In genomic region chr7:56153161-56153560, GRCm38 (mm10) we compare ENCODE assay signal across 32 mouse cellular contexts.
"Had no signal": no experiment of that assay in that cellular context is flagged by ENCODE, and none has a peak within 500 bp of the region (broad histone marks: within the 10 kb centered on the region; RNA-seq: fewer than 3 reads in every experiment).

No protein-coding gene starts in this region.

- H3K9me3 ChIP-seq: limb, embryonic 10.5 days; limb, embryonic 12.5 days; limb, embryonic 13.5 days; limb, embryonic 15.5 days; liver, embryonic 12.5 days; liver, embryonic 13.5 days; liver, embryonic 15.5 days; lung, embryonic 15.5 days; megakaryocyte, embryonic 14.5 days; midbrain, embryonic 10.5 days; midbrain, embryonic 12.5 days; midbrain, embryonic 13.5 days; midbrain, embryonic 15.5 days; neural tube, embryonic 12.5 days had no signal

- DNase-seq: left cerebral cortex, postnatal 4 days; liver; liver, embryonic 13.5 days; liver, postnatal 0 days; lung, adult 18-20 months; lung, adult 2 months; lung, embryonic 14.5 days; lung, postnatal 10 days; lung, postnatal 14 days; lung, postnatal 36 days; lung, postnatal 4 days; midbrain, embryonic 14.5 days had no signal

- H3K27me3 ChIP-seq: limb, embryonic 12.5 days; limb, embryonic 13.5 days; limb, embryonic 15.5 days; liver, embryonic 12.5 days; liver, embryonic 13.5 days; liver, embryonic 15.5 days; lung, embryonic 15.5 days; megakaryocyte, embryonic 14.5 days; midbrain, embryonic 12.5 days; midbrain, embryonic 13.5 days; midbrain, embryonic 15.5 days; neural tube, embryonic 12.5 days had no signal

- H3K27ac ChIP-seq: limb, embryonic 10.5 days; limb, embryonic 12.5 days; limb, embryonic 13.5 days; limb, embryonic 15.5 days; liver, embryonic 12.5 days; liver, embryonic 13.5 days; liver, embryonic 14.5 days; liver, embryonic 15.5 days; lung, embryonic 15.5 days; macrophage; midbrain, embryonic 10.5 days; midbrain, embryonic 12.5 days; midbrain, embryonic 13.5 days; midbrain, embryonic 15.5 days; neural tube, embryonic 12.5 days had no signal

- H3K4me2 ChIP-seq: limb, embryonic 12.5 days; limb, embryonic 13.5 days; limb, embryonic 15.5 days; liver, embryonic 11.5 days; liver, embryonic 12.5 days; liver, embryonic 13.5 days; liver, embryonic 15.5 days; lung, embryonic 14.5 days; lung, embryonic 15.5 days; midbrain, embryonic 11.5 days; midbrain, embryonic 12.5 days; midbrain, embryonic 13.5 days; midbrain, embryonic 15.5 days; neural tube, embryonic 12.5 days had no signal

- H3K4me3 ChIP-seq: limb, embryonic 10.5 days; limb, embryonic 12.5 days; limb, embryonic 13.5 days; limb, embryonic 15.5 days; liver, embryonic 12.5 days; liver, embryonic 13.5 days; liver, embryonic 15.5 days; lung, embryonic 15.5 days; megakaryocyte, embryonic 14.5 days; midbrain, embryonic 10.5 days; midbrain, embryonic 12.5 days; midbrain, embryonic 13.5 days; midbrain, embryonic 15.5 days; myocyte; neural tube, embryonic 12.5 days had no signal

- H3K4me1 ChIP-seq: limb, embryonic 10.5 days; limb, embryonic 12.5 days; limb, embryonic 13.5 days; limb, embryonic 15.5 days; liver, embryonic 12.5 days; liver, embryonic 13.5 days; liver, embryonic 15.5 days; lung, embryonic 15.5 days; midbrain, embryonic 10.5 days; midbrain, embryonic 12.5 days; midbrain, embryonic 13.5 days; midbrain, embryonic 15.5 days; neural tube, embryonic 12.5 days had no signal

- H3K9ac ChIP-seq: limb, embryonic 12.5 days; limb, embryonic 13.5 days; limb, embryonic 15.5 days; liver, embryonic 12.5 days; liver, embryonic 13.5 days; liver, embryonic 14.5 days; liver, embryonic 15.5 days; liver, postnatal 0 days; lung, embryonic 14.5 days; lung, embryonic 15.5 days; midbrain, embryonic 12.5 days; midbrain, embryonic 13.5 days; midbrain, embryonic 15.5 days; neural tube, embryonic 12.5 days had no signal

- ATAC-seq: liver, embryonic 12.5 days; liver, postnatal 0 days; lung, postnatal 0 days; midbrain, embryonic 13.5 days; midbrain, embryonic 15.5 days; midbrain, embryonic 16.5 days had no signal
